Mouse (Mus musculus): Measurements from ENCODE around the gene Krtap4-6.

DNA sequence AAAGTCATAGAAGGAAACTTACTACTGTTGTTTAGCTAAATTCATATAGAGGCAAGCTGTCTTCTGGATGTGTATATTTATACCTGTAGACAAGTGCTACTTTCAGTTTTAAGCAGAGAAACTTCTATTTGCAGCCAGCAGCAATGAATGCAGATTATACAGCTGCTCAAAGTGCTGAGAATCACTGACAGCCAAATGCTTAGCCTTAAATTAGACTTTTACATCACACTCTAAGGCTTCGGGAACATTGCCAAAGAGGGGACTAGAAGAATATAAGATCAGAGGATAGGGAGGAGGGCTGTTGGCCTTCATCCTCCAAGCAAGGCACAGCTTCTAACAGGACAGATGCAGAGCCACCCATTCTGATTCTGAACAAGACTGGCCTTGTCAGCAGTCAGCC lies 28.7 kb downstream of the Krtap4-6 start:
- TF ChIP-seq POLR2A (IDR thresholded peaks at IDR 0.05; ENCODE audit: insufficient read length, low read depth) = no peak
- TF ChIP-seq TCF12 (IDR thresholded peaks at IDR 0.05; ENCODE audit: insufficient read depth, poor library complexity, severe bottlenecking) = no peak
- TF ChIP-seq MAX (IDR thresholded peaks at IDR 0.05; ENCODE audit: low read depth) = no peak
- TF ChIP-seq MYOG (IDR thresholded peaks at IDR 0.05; ENCODE audit: control insufficient read depth in 1 of 3, insufficient read depth in 1 of 3, insufficient read length in 2 of 3, low read depth in 2 of 3) = no peak
- no peak for TF ChIP-seq CEBPB (IDR thresholded peaks at IDR 0.05; ENCODE audit: insufficient read depth, poor library complexity, severe bottlenecking)
- TF ChIP-seq USF1 (IDR thresholded peaks at IDR 0.05; ENCODE audit: low read depth) = no peak
- TF ChIP-seq E2F4 (IDR thresholded peaks at IDR 0.05; ENCODE audit: insufficient read depth) = no peak
- no peak for TF ChIP-seq MYOD1 (IDR thresholded peaks at IDR 0.05; ENCODE audit: control insufficient read depth in 1 of 3, insufficient read length in 2 of 3, low read depth in 2 of 3)
- TF ChIP-seq POLR2AphosphoS2 (IDR thresholded peaks at IDR 0.05; ENCODE audit: insufficient read length, low read depth) = no peak
- no peak for TF ChIP-seq TCF3 (IDR thresholded peaks at IDR 0.05; ENCODE audit: insufficient read length, low read depth)
